Mouse (Mus musculus): ENCODE data around the gene Trpv6. TPM values are rescaled to one million over a fixed set of nuclear protein-coding genes. Genes with fewer than 3 reads are reported as not detected.
A peak's percentile ranks its signal among the peaks of the same experiment; 100 is the strongest.

Trpv6 gene
- polyA plus RNA-seq, 1 experiment: not detected

DNA sequence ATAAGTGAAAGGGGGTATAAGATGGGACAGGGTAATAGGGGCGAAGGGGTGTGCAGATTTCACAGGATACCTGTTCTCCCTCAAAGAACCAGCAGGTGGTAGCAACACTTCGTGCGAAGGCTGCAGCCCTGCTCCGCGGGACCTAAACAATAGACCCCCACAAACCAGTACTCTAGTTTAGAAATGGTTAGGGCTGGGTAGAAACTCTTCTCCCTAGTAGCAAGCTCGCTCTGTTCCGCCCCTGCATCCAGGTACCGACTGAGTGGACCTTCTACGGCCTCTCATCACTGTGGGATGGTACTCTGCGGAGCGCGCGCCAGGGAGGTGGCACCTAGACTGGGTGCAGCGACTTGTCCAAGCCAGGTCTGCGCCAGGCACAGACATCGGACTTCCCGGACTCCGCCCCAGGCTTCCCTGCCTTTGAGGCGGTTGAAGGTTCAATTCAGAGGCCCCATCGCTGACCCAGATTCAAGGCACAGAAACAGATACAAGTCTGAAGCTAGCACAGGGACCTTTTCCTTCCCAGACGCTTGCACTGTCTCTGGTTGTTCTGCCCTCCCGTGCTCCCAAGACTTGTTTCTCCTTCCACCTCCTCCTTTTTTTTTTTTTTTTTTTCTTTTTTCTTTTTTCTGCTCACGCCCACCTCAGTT, 31.7 kb downstream of the Trpv6 start:
- Histone ChIP-seq H3K27ac (ENCODE audit: insufficient read depth, low read depth, low read length) (no peak overlapping the region), H3K4me3 (ENCODE audit: insufficient read depth, low read length) (peak overlapping the region; percentile 59; the same call in 1 of the 2 replicates)
- no peak for TF ChIP-seq CTCF (IDR thresholded peaks at IDR 0.05; ENCODE audit: low read depth, low read length)
- no peak for TF ChIP-seq POLR2A (IDR thresholded peaks at IDR 0.05; ENCODE audit: borderline replicate concordance, low read depth, low read length)

DNA sequence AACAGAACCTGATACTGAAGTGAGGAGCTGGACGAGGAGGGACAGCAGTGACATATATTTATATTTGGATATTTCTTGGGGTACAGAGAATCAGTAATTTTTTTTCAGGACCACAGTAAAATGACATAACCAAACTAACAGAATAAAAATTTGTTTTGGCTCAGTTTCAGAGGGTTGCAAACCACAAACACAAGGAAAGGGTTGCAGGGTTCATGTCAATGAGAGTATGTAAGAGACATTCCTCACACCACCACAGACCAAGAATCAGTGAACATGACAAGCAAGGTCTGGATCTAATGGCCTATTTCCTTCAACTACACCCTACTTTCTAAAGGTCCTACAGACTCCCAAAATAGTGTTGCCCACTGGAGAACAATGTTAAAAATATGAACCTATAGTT, 54.0 kb downstream of the Trpv6 start:
- Histone ChIP-seq H3K27ac (ENCODE audit: insufficient read depth, low read depth, low read length) (no peak overlapping the region), H3K4me1 (ENCODE audit: control insufficient read depth, insufficient read depth, low read length) (no peaks in the 10 kb centered on the region), H3K4me3 (ENCODE audit: insufficient read depth, low read length) (no peak overlapping the region)
- TF ChIP-seq CTCF (IDR thresholded peaks at IDR 0.05; ENCODE audit: low read depth, low read length) (no peak), POLR2A (IDR thresholded peaks at IDR 0.05; ENCODE audit: borderline replicate concordance, low read depth, low read length) (no peak)

More for the DNA sequence above, 31.7 kb downstream of the Trpv6 start:
- H3K4me1 ChIP-seq (ENCODE audit: control insufficient read depth, insufficient read depth, low read length): no peaks in the 10 kb centered on the region

DNA sequence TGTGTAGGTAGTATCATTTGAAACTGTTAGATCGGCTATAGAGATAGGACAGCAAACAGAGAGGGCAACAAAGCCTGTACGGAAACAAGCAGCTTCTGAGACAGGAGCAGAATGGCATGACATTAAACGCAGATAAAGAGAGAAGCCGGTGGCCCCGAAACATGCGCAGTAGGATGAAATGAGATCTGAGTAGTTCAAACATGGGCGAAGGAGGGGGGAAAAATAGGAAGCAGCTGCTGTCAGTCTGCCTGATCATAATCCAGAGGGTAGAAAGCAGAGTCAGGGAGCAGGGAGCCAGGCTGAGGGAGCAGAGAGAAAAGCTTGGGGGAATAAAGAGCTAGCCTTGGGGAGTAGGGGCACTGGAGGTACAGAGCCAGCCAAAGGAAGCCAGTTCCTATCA, 54.9 kb downstream of the Trpv6 start:
- Histone ChIP-seq H3K27ac (ENCODE audit: insufficient read depth, low read depth, low read length) (no peak overlapping the region), H3K4me1 (ENCODE audit: control insufficient read depth, insufficient read depth, low read length) (no peaks in the 10 kb centered on the region), H3K4me3 (ENCODE audit: insufficient read depth, low read length) (no peak overlapping the region)
- TF ChIP-seq POLR2A (IDR thresholded peaks at IDR 0.05; ENCODE audit: borderline replicate concordance, low read depth, low read length) (no peak), CTCF (IDR thresholded peaks at IDR 0.05; ENCODE audit: low read depth, low read length) (no peak)

DNA sequence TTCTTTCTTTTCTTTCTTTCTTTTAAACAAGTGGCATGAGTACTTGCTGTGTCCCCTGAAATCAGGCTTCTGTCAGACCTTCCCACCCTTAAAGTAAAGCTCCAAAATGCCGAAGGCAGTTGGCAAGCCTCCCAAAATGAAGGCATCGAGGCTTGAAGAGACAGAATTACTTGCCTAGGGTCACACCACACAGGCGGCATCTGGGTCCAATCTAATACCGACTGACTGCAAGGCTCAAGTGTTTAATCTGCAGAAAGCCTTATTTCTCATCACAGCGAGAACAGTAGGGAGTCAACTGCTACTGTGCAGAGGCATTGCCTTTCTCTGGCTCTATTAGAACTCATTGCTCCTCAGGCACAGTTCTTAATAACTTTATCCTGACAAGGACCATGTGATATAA, 58.9 kb downstream of the Trpv6 start:
- H3K27ac ChIP-seq (ENCODE audit: insufficient read depth, low read depth, low read length): no peak overlapping the region
- TF ChIP-seq POLR2A (IDR thresholded peaks at IDR 0.05; ENCODE audit: borderline replicate concordance, low read depth, low read length) (no peak), CTCF (IDR thresholded peaks at IDR 0.05; ENCODE audit: low read depth, low read length) (no peak)
- H3K4me3 ChIP-seq (ENCODE audit: insufficient read depth, low read length): no peak overlapping the region
- no peaks in the 10 kb centered on the region for H3K4me1 ChIP-seq (ENCODE audit: control insufficient read depth, insufficient read depth, low read length)

DNA sequence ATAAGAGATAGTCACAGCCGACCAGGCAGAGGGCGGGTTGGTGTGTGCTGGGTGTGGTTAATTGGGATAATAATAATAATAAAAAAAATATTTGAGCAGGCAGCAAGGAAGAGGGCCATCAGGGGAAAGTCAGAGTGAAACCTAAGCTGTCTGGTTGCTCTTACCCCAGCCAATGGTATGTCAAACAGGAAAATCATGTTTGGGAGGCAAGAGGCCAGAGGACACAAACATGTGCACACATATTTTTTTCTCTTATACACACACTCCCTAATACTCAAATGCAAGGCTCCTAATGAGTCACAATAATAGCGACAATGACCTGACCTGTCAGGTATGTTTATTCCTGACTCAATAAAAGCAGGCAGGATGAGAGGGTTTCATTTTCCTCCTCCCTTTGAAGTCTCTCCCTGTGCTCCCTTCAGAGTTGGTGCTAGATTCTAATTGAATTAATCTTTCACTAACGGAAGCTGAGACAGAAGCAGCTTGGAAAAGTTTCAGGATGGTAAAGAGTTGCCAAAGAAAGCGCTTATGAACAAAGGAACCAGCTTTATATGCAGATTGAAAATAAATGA, 59.6 kb downstream of the Trpv6 start:
- Histone ChIP-seq H3K27ac (ENCODE audit: insufficient read depth, low read depth, low read length) (no peak overlapping the region), H3K4me3 (ENCODE audit: insufficient read depth, low read length) (no peak overlapping the region), H3K4me1 (ENCODE audit: control insufficient read depth, insufficient read depth, low read length) (no peaks in the 10 kb centered on the region)
- no peak for TF ChIP-seq POLR2A (IDR thresholded peaks at IDR 0.05; ENCODE audit: borderline replicate concordance, low read depth, low read length)
- TF ChIP-seq CTCF (IDR thresholded peaks at IDR 0.05; ENCODE audit: low read depth, low read length): no peak

Other genes starting within 250 kb of the Trpv6 start
- not detected in 2 replicates for gene Gm5771, start 244.0 kb downstream of the Trpv6 start, polyA plus RNA-seq (2012; ENCODE audit: insufficient read depth, insufficient read length, missing spikeins)
- not detected in 2 replicates for gene Gm10334, start 190.3 kb downstream of the Trpv6 start, polyA plus RNA-seq (2012; ENCODE audit: insufficient read depth, insufficient read length, missing spikeins)
- gene Prss1, start 177.5 kb downstream of the Trpv6 start, polyA plus RNA-seq (2012; ENCODE audit: insufficient read depth, insufficient read length, missing spikeins): not detected in 2 replicates
- not detected in 2 replicates for gene Prss2, start 114.6 kb downstream of the Trpv6 start, polyA plus RNA-seq (2012; ENCODE audit: insufficient read depth, insufficient read length, missing spikeins)
- 0.83 and 0.93 TPM in 2 replicates for gene Ephb6, start 30.9 kb downstream of the Trpv6 start, polyA plus RNA-seq (2012; ENCODE audit: insufficient read depth, insufficient read length, missing spikeins)
- not detected in 2 replicates for gene Trpv5, start 44.4 kb upstream of the Trpv6 start, polyA plus RNA-seq (2012; ENCODE audit: insufficient read depth, insufficient read length, missing spikeins)
- not detected in 2 replicates for gene Llcfc1, start 48.0 kb upstream of the Trpv6 start, polyA plus RNA-seq (2012; ENCODE audit: insufficient read depth, insufficient read length, missing spikeins)
- not detected in 2 replicates for gene Kel, start 67.9 kb upstream of the Trpv6 start, polyA plus RNA-seq (2012; ENCODE audit: insufficient read depth, insufficient read length, missing spikeins)
- gene Olfr459, start 138.8 kb upstream of the Trpv6 start, polyA plus RNA-seq (2012; ENCODE audit: insufficient read depth, insufficient read length, missing spikeins): not detected in 2 replicates
- not detected in 2 replicates for gene Pip, start 211.1 kb upstream of the Trpv6 start, polyA plus RNA-seq (2012; ENCODE audit: insufficient read depth, insufficient read length, missing spikeins)
- not detected in 2 replicates for gene Sval2, start 216.6 kb upstream of the Trpv6 start, polyA plus RNA-seq (2012; ENCODE audit: insufficient read depth, insufficient read length, missing spikeins)

Measured in bone marrow macrophage, adult 2 months (primary cell).